Mouse (Mus musculus): Measurements from ENCODE around the gene Golga5.

The Golga5 gene

GRCm38 (mm10) chr12:102514151-102514550, 45.2 kb downstream of the Golga5 start:
- DNase-seq (ENCODE audit: low spot score) = no peak

DNA sequence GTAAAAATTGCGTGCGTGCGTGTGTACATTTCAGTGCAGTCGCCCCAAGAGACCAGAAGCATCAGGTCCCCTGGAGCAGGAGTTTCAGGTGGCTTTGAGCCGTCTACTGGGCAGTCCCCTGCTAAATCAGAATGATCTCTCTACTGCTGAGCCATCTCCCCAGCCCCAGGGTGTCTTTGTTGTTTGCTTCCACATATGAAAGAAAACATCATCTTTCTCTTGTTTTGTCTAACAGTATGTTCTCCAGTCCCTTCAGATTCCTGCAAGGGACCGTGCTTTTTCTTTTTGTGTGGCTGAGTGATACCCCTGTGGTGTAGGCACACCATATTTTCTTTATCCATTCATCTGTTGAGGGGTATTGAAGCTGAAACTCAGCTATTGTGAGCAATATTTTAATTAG, 45.8 kb downstream of the Golga5 start:
- no peak for DNase-seq (ENCODE audit: low spot score)

- DNase-seq (ENCODE audit: low spot score) = no peak
Measured at GRCm38 (mm10) chr12:102516151-102516550, 47.2 kb downstream of the Golga5 start.

- no peak for DNase-seq (ENCODE audit: low spot score)
Measured at GRCm38 (mm10) chr12:102517647-102518046, 48.7 kb downstream of the Golga5 start.

- no peak for DNase-seq (ENCODE audit: low spot score)
Measured at GRCm38 (mm10) chr12:102519929-102520720, 51.2 kb downstream of the Golga5 start.

- DNase-seq (ENCODE audit: low spot score) = no peak
Measured at GRCm38 (mm10) chr12:102521777-102522319, 52.9 kb downstream of the Golga5 start.

- no peak for DNase-seq (ENCODE audit: low spot score)
Measured at GRCm38 (mm10) chr12:102524216-102524615, 55.3 kb downstream of the Golga5 start.

DNA sequence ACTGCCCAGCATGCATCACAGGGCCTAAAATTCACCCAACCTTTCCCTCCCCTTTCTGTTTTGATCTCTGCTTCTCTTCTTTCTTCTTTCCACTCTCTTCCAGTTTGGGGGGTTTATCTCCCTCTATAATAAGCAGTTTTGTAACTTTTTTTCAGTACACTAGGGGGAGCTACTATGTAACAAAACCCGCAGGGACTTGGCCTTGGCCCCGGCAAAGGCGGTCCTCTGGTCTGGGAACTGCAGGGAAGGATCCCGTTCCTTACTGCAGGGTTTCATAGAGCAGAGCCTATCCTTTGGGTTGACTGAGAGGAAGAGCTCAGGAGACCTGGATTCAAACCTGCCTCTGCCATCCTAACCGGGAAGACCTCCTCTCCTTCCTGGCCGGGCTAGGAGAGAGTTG, 55.8 kb downstream of the Golga5 start:
- DNase-seq (ENCODE audit: low spot score) = no peak

DNA sequence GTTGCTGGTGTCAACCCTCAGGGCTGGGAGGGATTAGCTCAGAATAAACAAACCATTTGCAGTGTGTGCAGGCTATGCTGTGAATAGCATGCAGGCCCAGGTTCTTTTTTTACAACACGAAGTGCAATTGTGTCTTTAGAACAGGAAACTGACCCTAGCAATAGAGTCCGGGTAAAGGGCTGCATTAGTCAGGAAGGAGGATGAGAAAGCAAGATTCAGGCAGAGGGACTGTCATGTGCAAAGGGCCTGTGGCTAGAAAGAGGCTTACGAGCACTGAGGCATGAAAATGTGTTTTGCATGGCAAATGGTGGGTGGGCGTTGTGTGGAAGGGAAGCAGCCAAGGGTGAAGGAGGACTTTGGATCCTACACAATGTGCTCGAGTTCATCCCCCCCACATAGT, 59.1 kb downstream of the Golga5 start:
- no peak for DNase-seq (ENCODE audit: low spot score)

DNA sequence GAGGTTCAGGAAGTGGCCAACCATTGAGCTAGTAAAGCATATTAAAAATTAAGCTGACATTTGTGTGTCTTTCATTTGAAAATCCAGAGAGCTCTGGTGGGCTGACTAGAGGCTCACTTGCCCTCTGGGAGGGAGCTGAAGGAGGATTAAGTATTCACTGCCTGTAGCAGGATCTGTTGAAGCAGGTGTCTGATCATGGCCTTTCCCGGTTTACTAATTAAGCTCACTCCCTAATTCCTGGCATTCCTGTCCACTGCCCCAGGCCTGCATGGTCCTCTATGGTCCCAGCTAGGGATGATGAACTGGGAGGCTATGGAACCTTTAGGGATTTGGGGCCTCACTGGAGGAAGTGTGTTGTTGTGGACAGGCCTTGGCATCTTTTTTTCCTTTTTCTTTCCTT, 66.9 kb downstream of the Golga5 start:
- no peak for DNase-seq (ENCODE audit: low spot score)

- no peak for DNase-seq (ENCODE audit: low spot score)
Measured at GRCm38 (mm10) chr12:102540278-102540677, 71.3 kb downstream of the Golga5 start.

DNA sequence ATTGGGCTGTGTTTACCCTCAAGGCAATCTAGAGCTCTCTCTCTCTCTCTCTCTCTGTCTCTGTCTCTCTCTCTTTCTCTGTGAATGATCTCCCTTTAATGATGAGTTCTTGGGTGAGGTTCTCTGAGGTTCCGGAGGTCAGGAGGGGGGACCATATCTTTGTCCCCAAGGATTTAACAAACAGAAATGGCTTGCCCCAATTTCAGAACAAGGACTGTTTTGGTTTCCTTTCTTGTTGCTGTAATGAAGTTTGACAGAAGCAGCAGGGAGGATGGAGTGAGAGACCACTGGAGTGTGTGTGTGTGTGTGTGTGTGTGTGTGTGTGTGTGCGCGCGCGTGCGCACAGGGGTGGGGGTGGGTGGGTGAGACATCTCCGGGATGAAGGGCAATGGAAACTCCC, 72.2 kb downstream of the Golga5 start:
- DNase-seq (ENCODE audit: low spot score) = no peak

- no peak for DNase-seq (ENCODE audit: low spot score)
Measured at GRCm38 (mm10) chr12:102545122-102545521, 76.2 kb downstream of the Golga5 start.
